Mouse (Mus musculus): Measurements from ENCODE around the gene Rbpms2.

DNA sequence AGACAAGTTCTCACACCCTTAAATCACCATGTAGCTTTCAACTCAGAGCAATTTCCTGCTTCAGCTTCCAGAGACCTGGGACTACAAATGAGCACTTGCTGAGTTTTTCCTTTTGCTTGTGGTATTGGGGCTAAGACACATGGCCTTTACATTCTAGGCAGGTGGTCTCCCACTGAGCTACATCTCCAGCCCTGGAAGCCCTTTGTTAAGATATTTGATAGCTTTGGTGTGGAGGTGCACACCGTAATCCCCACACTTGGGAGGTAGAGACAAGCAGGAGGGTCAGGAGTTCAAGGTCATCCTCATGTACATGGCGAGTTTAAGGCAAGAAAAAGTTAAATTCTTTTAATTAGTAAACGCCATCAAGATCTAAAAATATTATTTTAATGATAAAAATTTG is 52.7 kb downstream of the Rbpms2 start:
- TF ChIP-seq CTCF (IDR thresholded peaks at IDR 0.05; ENCODE audit: control insufficient read depth, insufficient read depth, low read length) (no peak), POLR2A (IDR thresholded peaks at IDR 0.05; ENCODE audit: borderline replicate concordance, control insufficient read depth, low read depth, low read length) (no peak)

All from bone marrow, adult 2 months (tissue).